Mouse (Mus musculus): ENCODE data around the gene Noxred1. TPM values are rescaled to one million over a fixed set of nuclear protein-coding genes. Genes with fewer than 3 reads are reported as not detected.

Gene Noxred1
- polyA plus RNA-seq, 1 experiment from 2014 or later, result 1.6 TPM

GRCm38 (mm10) chr12:87266827-87267603, 28.5 kb upstream of the Noxred1 start:
- Histone ChIP-seq H3K9ac (peak overlapping the region; percentile 83), H3K4me1 (peaks cover 15% of the 10 kb centered on the region), H3K4me3 (peak overlapping the region; percentile 61), H3K4me2 (replicated peaks) (peak overlapping the region; percentile 82), H3K9me3 (no peaks in the 10 kb centered on the region), H3K27ac (peak overlapping the region; percentile 67), H3K36me3 (peaks cover 46% of the 10 kb centered on the region), H3K27me3 (replicated peaks) (no peaks in the 10 kb centered on the region)
- WGBS, result under 1% methylated on average over 31 of the region's 31 CpGs
- ATAC-seq (ENCODE audit: low FRiP score, low read depth), result peak; percentile 77

GRCm38 (mm10) chr12:87266108-87266826, 27.7 kb upstream of the Noxred1 start, which contains the start of the genes Vipas39 and Ahsa1:
Gene Vipas39, minus strand, starts transcription at chr12:87266256.
Gene Ahsa1, plus strand, starts transcription at chr12:87266479.
- WGBS, result under 1% methylated on average over 31 of the region's 31 CpGs
- Histone ChIP-seq H3K4me1 (peaks cover 15% of the 10 kb centered on the region), H3K4me2 (replicated peaks) (peak within 1 kb of the TSS; percentile 82), H3K9ac (peak within 1 kb of the TSS; percentile 83), H3K36me3 (peaks cover 46% of the 10 kb centered on the region), H3K27me3 (replicated peaks) (no peaks in the 10 kb centered on the region), H3K27ac (peak within 1 kb of the TSS; percentile 67), H3K4me3 (peak within 1 kb of the TSS; percentile 61), H3K9me3 (no peaks in the 10 kb centered on the region)
- ATAC-seq (ENCODE audit: low FRiP score, low read depth), result peak; percentile 97

- peaks cover 44% of the 10 kb centered on the region for H3K36me3 ChIP-seq
- no peaks in the 10 kb centered on the region for H3K9me3 ChIP-seq
- H3K4me3 ChIP-seq, result peak overlapping the region; percentile 61
- no peak for ATAC-seq (ENCODE audit: low FRiP score, low read depth)
- H3K27me3 ChIP-seq (replicated peaks), result no peaks in the 10 kb centered on the region
- WGBS, result 28% methylated on average over 11 of the region's 11 CpGs
- H3K27ac ChIP-seq, result no peak overlapping the region
- peaks cover 15% of the 10 kb centered on the region for H3K4me1 ChIP-seq
- peak overlapping the region; percentile 82 for H3K4me2 ChIP-seq (replicated peaks)
- H3K9ac ChIP-seq, result peak overlapping the region; percentile 74
Measured at GRCm38 (mm10) chr12:87265444-87265843, 26.9 kb upstream of the Noxred1 start.

GRCm38 (mm10) chr12:87260562-87260961, 22.0 kb upstream of the Noxred1 start:
- Histone ChIP-seq H3K9me3 (no peaks in the 10 kb centered on the region), H3K4me3 (no peak overlapping the region), H3K36me3 (peaks cover 67% of the 10 kb centered on the region), H3K4me1 (peaks cover 6% of the 10 kb centered on the region; the same call in 1 of the 2 replicates), H3K4me2 (replicated peaks) (no peak overlapping the region), H3K9ac (no peak overlapping the region), H3K27ac (no peak overlapping the region), H3K27me3 (replicated peaks) (no peaks in the 10 kb centered on the region)
- no peak for ATAC-seq (ENCODE audit: low FRiP score, low read depth)
- WGBS, result 98% methylated on average over 8 of the region's 8 CpGs

- WGBS, result 93% methylated on average over 5 of the region's 5 CpGs
- H3K4me3 ChIP-seq, result no peak overlapping the region
- no peak overlapping the region for H3K9ac ChIP-seq
- no peaks in the 10 kb centered on the region for H3K9me3 ChIP-seq
- no peak for ATAC-seq (ENCODE audit: low FRiP score, low read depth)
- no peak overlapping the region for H3K27ac ChIP-seq
- no peaks in the 10 kb centered on the region for H3K4me1 ChIP-seq
- H3K36me3 ChIP-seq, result peaks cover 85% of the 10 kb centered on the region
- no peak overlapping the region for H3K4me2 ChIP-seq (replicated peaks)
- H3K27me3 ChIP-seq (replicated peaks), result no peaks in the 10 kb centered on the region
Measured at GRCm38 (mm10) chr12:87256629-87257028, 18.1 kb upstream of the Noxred1 start.

- ATAC-seq (ENCODE audit: low FRiP score, low read depth), result no peak
- Histone ChIP-seq H3K9me3 (no peaks in the 10 kb centered on the region), H3K4me2 (replicated peaks) (no peak overlapping the region), H3K4me3 (no peak overlapping the region), H3K4me1 (no peaks in the 10 kb centered on the region), H3K27ac (no peak overlapping the region), H3K27me3 (replicated peaks) (no peaks in the 10 kb centered on the region), H3K9ac (no peak overlapping the region), H3K36me3 (peaks cover 93% of the 10 kb centered on the region)
- WGBS, result 95% methylated on average over 6 of the region's 6 CpGs
Measured at GRCm38 (mm10) chr12:87253878-87254277, 15.3 kb upstream of the Noxred1 start.

GRCm38 (mm10) chr12:87250161-87250560, 11.6 kb upstream of the Noxred1 start:
- WGBS, result 92% methylated on average over 6 of the region's 6 CpGs
- H3K4me1 ChIP-seq, result no peaks in the 10 kb centered on the region
- H3K9me3 ChIP-seq, result no peaks in the 10 kb centered on the region
- peaks cover 88% of the 10 kb centered on the region for H3K36me3 ChIP-seq
- no peak overlapping the region for H3K9ac ChIP-seq
- no peak overlapping the region for H3K4me2 ChIP-seq (replicated peaks)
- H3K4me3 ChIP-seq, result no peak overlapping the region
- H3K27ac ChIP-seq, result no peak overlapping the region
- no peak for ATAC-seq (ENCODE audit: low FRiP score, low read depth)
- H3K27me3 ChIP-seq (replicated peaks), result no peaks in the 10 kb centered on the region

- H3K27ac ChIP-seq, result no peak overlapping the region
- no peaks in the 10 kb centered on the region for H3K9me3 ChIP-seq
- H3K27me3 ChIP-seq (replicated peaks), result no peaks in the 10 kb centered on the region
- H3K9ac ChIP-seq, result no peak overlapping the region
- H3K4me2 ChIP-seq (replicated peaks), result no peak overlapping the region
- 83% methylated on average over 5 of the region's 5 CpGs for WGBS
- no peaks in the 10 kb centered on the region for H3K4me1 ChIP-seq
- ATAC-seq (ENCODE audit: low FRiP score, low read depth), result no peak
- H3K4me3 ChIP-seq, result no peak overlapping the region
- peaks cover 44% of the 10 kb centered on the region for H3K36me3 ChIP-seq
Measured at GRCm38 (mm10) chr12:87236882-87237483, 1.5 kb downstream of the Noxred1 start.

- Histone ChIP-seq H3K36me3 (no peaks in the 10 kb centered on the region), H3K4me3 (no peak overlapping the region), H3K9ac (no peak overlapping the region), H3K9me3 (no peaks in the 10 kb centered on the region), H3K4me1 (no peaks in the 10 kb centered on the region), H3K4me2 (replicated peaks) (no peak overlapping the region), H3K27ac (no peak overlapping the region), H3K27me3 (replicated peaks) (no peaks in the 10 kb centered on the region)
- ATAC-seq (ENCODE audit: low FRiP score, low read depth), result no peak
Measured at GRCm38 (mm10) chr12:87230379-87230895, 8.1 kb downstream of the Noxred1 start.

- Histone ChIP-seq H3K9ac (no peak overlapping the region), H3K36me3 (no peaks in the 10 kb centered on the region; the same call in 1 of the 2 replicates), H3K9me3 (no peaks in the 10 kb centered on the region), H3K4me3 (no peak overlapping the region), H3K27me3 (replicated peaks) (no peaks in the 10 kb centered on the region), H3K27ac (no peak overlapping the region), H3K4me2 (replicated peaks) (no peak overlapping the region), H3K4me1 (no peaks in the 10 kb centered on the region)
- ATAC-seq (ENCODE audit: low FRiP score, low read depth), result no peak
- 90% methylated on average over 2 of the region's 2 CpGs for WGBS
Measured at GRCm38 (mm10) chr12:87229633-87230032, 8.9 kb downstream of the Noxred1 start.

- H3K9me3 ChIP-seq, result no peaks in the 10 kb centered on the region
- ATAC-seq (ENCODE audit: low FRiP score, low read depth), result no peak
- no peak overlapping the region for H3K9ac ChIP-seq
- no peaks in the 10 kb centered on the region; the same call in 1 of the 2 replicates for H3K36me3 ChIP-seq
- H3K27me3 ChIP-seq (replicated peaks), result no peaks in the 10 kb centered on the region
- H3K4me2 ChIP-seq (replicated peaks), result no peak overlapping the region
- H3K27ac ChIP-seq, result no peak overlapping the region
- WGBS, result 81% methylated on average over 7 of the region's 7 CpGs
- no peak overlapping the region for H3K4me3 ChIP-seq
- no peaks in the 10 kb centered on the region for H3K4me1 ChIP-seq
Measured at GRCm38 (mm10) chr12:87226801-87227200, 11.7 kb downstream of the Noxred1 start.

- Histone ChIP-seq H3K9ac (no peak overlapping the region), H3K9me3 (no peaks in the 10 kb centered on the region), H3K27me3 (replicated peaks) (no peaks in the 10 kb centered on the region), H3K36me3 (no peaks in the 10 kb centered on the region; the same call in 1 of the 2 replicates), H3K4me1 (no peaks in the 10 kb centered on the region), H3K4me2 (replicated peaks) (no peak overlapping the region), H3K4me3 (no peak overlapping the region), H3K27ac (no peak overlapping the region)
- WGBS, result 77% methylated on average over 10 of the region's 10 CpGs
- ATAC-seq (ENCODE audit: low FRiP score, low read depth), result no peak
Measured at GRCm38 (mm10) chr12:87224950-87225349, 13.6 kb downstream of the Noxred1 start.

Data from neural tube, embryonic 12.5 days (tissue).